Mouse (Mus musculus) forebrain, embryonic 10.5 days (tissue): Measurements from ENCODE around the gene Elmo3. TPM values are rescaled to one million over a fixed set of nuclear protein-coding genes. Genes with fewer than 3 reads are reported as not detected.

Source experiments
- DNase-seq: peaks from one replicate; pipeline ENCODE4 v3.0.0-alpha.2; 2017; ENCODE audit warnings: low spot score; ENCODE audit errors: extremely low spot score
- H3K27ac ChIP-seq: fragments of 300-500 bp; sonication (generic); 2 replicates; pipeline ENCODE4 v1.5.1; 2016; ENCODE audit warnings: mild to moderate bottlenecking
- H3K27me3 ChIP-seq: fragments of 300-500 bp; sonication (generic); 2 replicates; pipeline ENCODE4 v1.6.1; 2016; ENCODE audit warnings: mild to moderate bottlenecking; ENCODE audit not compliant: poor library complexity, severe bottlenecking
- H3K36me3 ChIP-seq: fragments of 300-500 bp; sonication (generic); replicated peaks from 2 replicates; pipeline ENCODE4 v1.6.1; 2016; ENCODE audit warnings: mild to moderate bottlenecking, moderate library complexity
- H3K4me1 ChIP-seq: fragments of 300-500 bp; sonication (generic); 2 replicates; pipeline ENCODE4 v1.6.1; 2016
- H3K4me3 ChIP-seq: fragments of 300-500 bp; sonication (generic); 2 replicates; pipeline ENCODE4 v1.5.1; 2016; ENCODE audit warnings: mild to moderate bottlenecking, moderate library complexity
- H3K9me3 ChIP-seq: fragments of 300-500 bp; sonication (generic); 2 replicates; pipeline ENCODE4 v1.6.1; 2016; ENCODE audit warnings: mild to moderate bottlenecking, moderate library complexity
- WGBS: fragments of 180-500 bp; shearing (Covaris S2); methylation state at CpG from one replicate; pipeline ENCODE4 v1.1.7; 2016; 5-methylcytosine and 5-hydroxymethylcytosine counted together
- polyA plus RNA-seq: library from polyadenylated mRNA; unstranded; fragments of >200 nt; fragmentation: Nextera tagmentation; extraction: Ambion mirVana; gene quantifications from 2 replicates; pipeline ENCODE4 v1.2.1, GENCODE M21; 2016

The Elmo3 gene
- polyA plus RNA-seq, 1 experiment from 2014 or later: 1.8 TPM

- no peak overlapping the region; the same call in 1 of the 2 replicates for H3K4me3 ChIP-seq
- DNase-seq: no peak
- WGBS: 96% methylated on average over 12 of the region's 12 CpGs
- peaks cover 76% of the 10 kb centered on the region for H3K36me3 ChIP-seq
- no peaks in the 10 kb centered on the region for H3K27me3 ChIP-seq
- H3K4me1 ChIP-seq: peaks cover 15% of the 10 kb centered on the region
- no peaks in the 10 kb centered on the region for H3K9me3 ChIP-seq
- no peak overlapping the region for H3K27ac ChIP-seq
Observed at GRCm38 (mm10) chr8:105330325-105330724, 24.9 kb downstream of the Elmo3 start.

DNA sequence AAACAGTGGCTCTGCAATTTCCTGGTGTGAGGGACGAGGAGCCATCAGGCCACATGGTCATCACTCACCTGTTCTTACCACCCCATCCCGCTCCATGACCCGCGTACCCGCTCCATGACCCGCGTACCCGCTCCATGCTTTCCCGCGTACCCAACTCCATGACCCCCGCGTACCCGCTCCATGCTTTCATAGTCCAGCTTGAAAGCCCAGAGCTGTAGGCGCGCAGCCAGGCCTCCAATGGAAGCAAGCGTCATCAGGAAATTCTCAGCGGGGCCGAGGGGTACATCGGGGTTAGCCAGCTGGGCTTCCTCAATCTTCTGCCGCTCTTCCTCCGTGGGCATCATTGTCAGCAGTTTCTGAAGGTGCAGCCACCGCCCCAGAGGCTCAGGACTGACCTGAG, 26.1 kb downstream of the Elmo3 start:
- Histone ChIP-seq H3K27me3 (peaks cover 5% of the 10 kb centered on the region), H3K4me1 (peaks cover 10% of the 10 kb centered on the region), H3K27ac (no peak overlapping the region), H3K9me3 (no peaks in the 10 kb centered on the region), H3K36me3 (peaks cover 87% of the 10 kb centered on the region), H3K4me3 (no peak overlapping the region)
- WGBS: 96% methylated on average over 22 of the region's 22 CpGs
- DNase-seq: no peak

- Histone ChIP-seq H3K27me3 (peaks cover 9% of the 10 kb centered on the region), H3K4me3 (no peak overlapping the region), H3K4me1 (peaks cover 7% of the 10 kb centered on the region), H3K36me3 (peaks cover 92% of the 10 kb centered on the region), H3K27ac (no peak overlapping the region), H3K9me3 (no peaks in the 10 kb centered on the region)
- WGBS: 95% methylated on average over 9 of the region's 9 CpGs
- DNase-seq: no peak
Observed at GRCm38 (mm10) chr8:105331931-105332330, 26.5 kb downstream of the Elmo3 start.

DNA sequence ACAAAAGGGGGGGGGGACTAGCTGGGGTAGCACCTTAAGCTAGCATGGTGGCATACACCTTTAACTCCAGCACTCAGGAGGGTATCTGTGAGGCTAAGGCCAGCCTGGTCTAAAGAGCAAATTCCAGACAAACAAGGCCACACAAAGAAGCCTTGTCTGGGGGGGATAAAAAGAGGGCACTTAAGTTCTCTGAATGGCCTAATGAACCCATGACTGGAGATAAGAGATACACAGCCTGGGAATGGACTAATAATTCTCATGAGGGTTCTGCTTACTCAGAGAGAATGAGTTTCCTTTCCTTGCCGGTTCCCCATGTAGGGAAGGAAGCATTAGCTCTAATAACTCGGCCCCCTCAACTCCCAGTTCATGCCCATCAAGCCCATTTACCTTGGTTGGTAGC, 27.1 kb downstream of the Elmo3 start:
- Histone ChIP-seq H3K9me3 (no peaks in the 10 kb centered on the region), H3K4me3 (no peak overlapping the region), H3K27ac (no peak overlapping the region), H3K36me3 (peaks cover 98% of the 10 kb centered on the region), H3K4me1 (peaks cover 1% of the 10 kb centered on the region), H3K27me3 (peaks cover 15% of the 10 kb centered on the region)
- no peak for DNase-seq
- WGBS: 82% methylated on average over 2 of the region's 2 CpGs

DNA sequence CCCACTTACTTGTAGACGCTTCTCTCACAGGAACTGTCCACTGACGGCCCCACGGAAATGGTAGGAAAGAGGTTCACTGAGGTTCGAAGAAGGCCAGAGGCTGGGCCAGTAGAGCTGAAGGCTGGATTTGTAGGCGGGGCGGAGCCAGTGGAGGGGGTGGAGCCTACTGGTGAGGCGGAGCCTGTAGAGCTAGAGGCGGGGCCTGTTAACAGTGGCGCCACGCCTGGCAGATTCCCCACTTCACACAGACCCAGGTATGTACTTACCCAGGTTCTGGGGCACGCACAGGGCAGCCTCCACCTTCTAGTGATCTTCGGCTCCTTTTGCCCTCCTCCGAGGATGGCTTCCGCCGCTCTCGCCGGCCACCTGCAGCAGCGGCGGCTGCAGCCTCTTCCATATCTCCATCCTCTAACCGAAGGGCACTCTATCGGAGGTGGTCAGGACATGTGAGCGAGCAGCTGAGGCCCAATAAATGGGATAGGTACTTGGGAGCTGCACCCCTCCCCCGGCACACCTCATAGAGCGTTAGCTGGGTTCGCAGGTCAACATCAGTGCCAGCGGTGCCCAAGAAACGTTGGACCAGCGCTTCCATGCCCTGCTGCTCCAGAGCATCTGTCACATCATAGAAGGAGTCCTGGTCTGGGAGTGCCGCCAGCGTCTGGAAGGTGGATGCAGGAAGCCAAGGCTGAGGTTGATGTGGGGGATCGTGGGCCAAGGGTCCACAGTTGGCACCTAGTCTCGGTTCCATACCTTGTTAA, 31.2 kb downstream of the Elmo3 start:
- Histone ChIP-seq H3K27me3 (peaks cover 27% of the 10 kb centered on the region), H3K4me1 (peaks cover 9% of the 10 kb centered on the region), H3K4me3 (peak overlapping the region; percentile 16), H3K9me3 (no peaks in the 10 kb centered on the region), H3K27ac (no peak overlapping the region), H3K36me3 (peaks cover 72% of the 10 kb centered on the region)
- 49% methylated on average over 32 of the region's 32 CpGs for WGBS
- DNase-seq: no peak

GRCm38 (mm10) chr8:105338992-105339391, 33.6 kb downstream of the Elmo3 start:
- H3K27ac ChIP-seq: no peak overlapping the region
- no peaks in the 10 kb centered on the region for H3K9me3 ChIP-seq
- peaks cover 52% of the 10 kb centered on the region for H3K36me3 ChIP-seq
- H3K4me1 ChIP-seq: peaks cover 9% of the 10 kb centered on the region
- H3K27me3 ChIP-seq: peaks cover 27% of the 10 kb centered on the region
- no peak for DNase-seq
- 61% methylated on average over 4 of the region's 4 CpGs for WGBS
- no peak overlapping the region for H3K4me3 ChIP-seq

GRCm38 (mm10) chr8:105339886-105340635, 34.7 kb downstream of the Elmo3 start:
- peaks cover 19% of the 10 kb centered on the region for H3K4me1 ChIP-seq
- H3K9me3 ChIP-seq: no peaks in the 10 kb centered on the region
- 82% methylated on average over 6 of the region's 6 CpGs for WGBS

GRCm38 (mm10) chr8:105341399-105341798, 36.0 kb downstream of the Elmo3 start:
- Histone ChIP-seq H3K27me3 (peaks cover 28% of the 10 kb centered on the region), H3K4me3 (no peak overlapping the region), H3K9me3 (no peaks in the 10 kb centered on the region), H3K27ac (no peak overlapping the region), H3K36me3 (peaks cover 28% of the 10 kb centered on the region), H3K4me1 (peaks cover 32% of the 10 kb centered on the region)
- 56% methylated on average over 8 of the region's 8 CpGs for WGBS
- DNase-seq: no peak

More at GRCm38 (mm10) chr8:105339886-105340635, 34.7 kb downstream of the Elmo3 start:
- peaks cover 41% of the 10 kb centered on the region for H3K36me3 ChIP-seq
- no peak for DNase-seq
- H3K4me3 ChIP-seq: no peak overlapping the region
- H3K27ac ChIP-seq: no peak overlapping the region
- H3K27me3 ChIP-seq: peaks cover 27% of the 10 kb centered on the region

GRCm38 (mm10) chr8:105342768-105343167, 37.4 kb downstream of the Elmo3 start:
- H3K4me1 ChIP-seq: peaks cover 46% of the 10 kb centered on the region
- no peaks in the 10 kb centered on the region for H3K9me3 ChIP-seq
- no peak for DNase-seq
- H3K27ac ChIP-seq: no peak overlapping the region
- peaks cover 16% of the 10 kb centered on the region for H3K27me3 ChIP-seq
- no peak overlapping the region for H3K4me3 ChIP-seq
- peaks cover 14% of the 10 kb centered on the region for H3K36me3 ChIP-seq
- WGBS: 77% methylated on average over 4 of the region's 4 CpGs

DNA sequence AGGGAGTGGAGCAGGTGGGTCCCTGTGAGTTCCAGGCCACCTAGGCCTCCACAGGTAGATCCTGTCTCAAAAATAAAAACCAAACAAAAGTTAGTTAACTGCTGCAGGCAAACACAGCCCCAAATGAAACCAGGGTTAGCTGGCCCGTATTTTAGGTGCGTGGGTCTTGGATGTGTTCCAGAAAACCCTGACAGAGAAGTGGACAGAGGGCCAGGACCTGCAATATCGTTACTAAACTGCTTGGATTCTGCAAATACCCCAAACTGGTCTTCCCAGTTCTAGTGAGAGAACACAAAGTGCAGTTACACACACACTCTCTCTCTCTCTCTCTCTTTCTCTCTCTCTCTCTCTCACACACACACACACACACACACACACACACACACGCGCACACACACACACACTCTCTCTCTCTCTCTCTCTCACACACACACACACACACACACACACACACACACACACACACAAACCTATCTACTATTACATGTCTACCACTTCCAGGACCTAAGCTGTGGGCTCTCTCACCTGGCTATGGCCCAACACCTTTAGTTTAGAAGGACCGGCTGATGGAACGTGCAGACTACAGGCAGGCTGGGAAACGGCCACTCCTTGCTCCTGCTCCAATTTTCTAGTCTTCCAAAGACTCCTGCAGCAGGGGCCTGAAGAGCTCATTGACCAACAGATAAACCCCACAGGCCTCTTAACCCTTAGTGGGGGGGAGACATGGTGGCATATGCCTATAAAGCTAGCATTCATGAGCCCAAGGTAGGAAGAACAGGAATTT, 38.6 kb downstream of the Elmo3 start:
- Histone ChIP-seq H3K4me1 (peaks cover 52% of the 10 kb centered on the region), H3K36me3 (0 out of 2 replicates have a peak, but pooled peaks cover 4% of the 10 kb centered on the region), H3K4me3 (no peak overlapping the region), H3K27ac (no peak overlapping the region), H3K9me3 (no peaks in the 10 kb centered on the region), H3K27me3 (peaks cover 7% of the 10 kb centered on the region; the same call in 1 of the 2 replicates)
- DNase-seq: no peak
- 73% methylated on average over 8 of the region's 8 CpGs for WGBS

- Histone ChIP-seq H3K27me3 (peaks cover 16% of the 10 kb centered on the region), H3K4me1 (peaks cover 66% of the 10 kb centered on the region), H3K36me3 (0 out of 2 replicates have a peak, but pooled peaks cover 4% of the 10 kb centered on the region), H3K4me3 (peak overlapping the region; percentile 83; the same call in 1 of the 2 replicates), H3K27ac (0 out of 2 replicates have a peak overlapping the region, but pooled peaks have one; percentile 8), H3K9me3 (no peaks in the 10 kb centered on the region)
- no peak for DNase-seq
- WGBS: 68% methylated on average over 7 of the region's 7 CpGs
Observed at GRCm38 (mm10) chr8:105345061-105345975, 39.9 kb downstream of the Elmo3 start.
